Mouse (Mus musculus) midbrain, postnatal 0 days (tissue): Measurements from ENCODE around the gene Cmtr1. TPM values are rescaled to one million over a fixed set of nuclear protein-coding genes. Genes with fewer than 3 reads are reported as not detected.

Experiments used
- ATAC-seq: fragments of 200-750 bp; cut with Nextera tagmentation; 2 replicates; pipeline ENCODE4 v1.8.0; 2017; ENCODE audit warnings: moderate number of reproducible peaks, mild to moderate bottlenecking, moderate TSS enrichment, moderate library complexity; ENCODE audit not compliant: low FRiP score
- DNase-seq: peaks from one replicate; pipeline ENCODE4 v3.0.0-alpha.2; 2015; ENCODE audit warnings: low spot score
- H3K27ac ChIP-seq: fragments of 300-500 bp; sonication (generic); 2 replicates; pipeline ENCODE4 v1.5.1; 2014; ENCODE audit warnings: low read depth, mild to moderate bottlenecking, low read length, mixed read lengths
- H3K27me3 ChIP-seq: fragments of 300-500 bp; sonication (generic); 2 replicates; pipeline ENCODE4 v1.6.1; 2014; ENCODE audit warnings: low read length, control low read depth, mixed read lengths; ENCODE audit not compliant: insufficient read depth
- H3K36me3 ChIP-seq: fragments of 300-500 bp; sonication (generic); 2 replicates; pipeline ENCODE4 v1.6.1; 2014; ENCODE audit warnings: low read length, control low read depth, mixed read lengths; ENCODE audit not compliant: insufficient read depth
- H3K4me1 ChIP-seq: fragments of 300-500 bp; sonication (generic); 2 replicates; pipeline ENCODE4 v1.6.1; 2014; ENCODE audit warnings: mild to moderate bottlenecking, control low read depth, antibody characterized with exemption, low read length, mixed read lengths; ENCODE audit not compliant: insufficient read depth
- H3K4me2 ChIP-seq: fragments of 300-500 bp; sonication (generic); 2 replicates; pipeline ENCODE4 v1.6.1; 2014; ENCODE audit warnings: low read depth, mild to moderate bottlenecking, low read length, mixed read lengths; ENCODE audit not compliant: poor library complexity, severe bottlenecking
- H3K4me3 ChIP-seq: fragments of 300-500 bp; sonication (generic); 2 replicates; pipeline ENCODE4 v1.5.1; 2014; ENCODE audit warnings: low read depth, mild to moderate bottlenecking, low read length, moderate library complexity
- H3K9ac ChIP-seq: fragments of 300-500 bp; sonication (generic); replicated peaks from 2 replicates; pipeline ENCODE4 v1.6.1; 2014; ENCODE audit warnings: mild to moderate bottlenecking, low read length, moderate library complexity, mixed read lengths; ENCODE audit not compliant: poor library complexity, severe bottlenecking
- H3K9me3 ChIP-seq: fragments of 300-500 bp; sonication (generic); 2 replicates; pipeline ENCODE4 v1.6.1; 2016; ENCODE audit warnings: low read length, control low read depth
- CTCF ChIP-seq: IDR thresholded peaks from 2 replicates; pipeline ENCODE4 v1.5.1; 2016; ENCODE audit warnings: antibody characterized with exemption, mild to moderate bottlenecking
- WGBS: fragments of 180-500 bp; shearing (Covaris S2); extraction: QIAGEN DNeasy Blood & Tissue Kit; methylation state at CpG from one replicate; pipeline ENCODE4 v1.1.7; 2014; 5-methylcytosine and 5-hydroxymethylcytosine counted together
- polyA plus RNA-seq: library from polyadenylated mRNA; unstranded; fragments of >200 nt; fragmentation: Nextera tagmentation; extraction: Ambion mirVana; gene quantifications from 2 replicates; pipeline ENCODE4 v1.2.1, GENCODE M21; 2015
- total RNA-seq: library from RNA; depleted of rRNA; stranded (reverse); fragments of >200 nt; gene quantifications from 2 replicates; pipeline ENCODE4 v1.2.3, GENCODE M21; 2014

Cmtr1 gene
- total and polyA plus RNA-seq, 2 experiments from 2014 or later: 58.5 to 105 TPM

- Histone ChIP-seq H3K4me1 (no peaks in the 10 kb centered on the region; the same call in 1 of the 2 replicates), H3K27me3 (no peaks in the 10 kb centered on the region), H3K4me3 (no peak overlapping the region), H3K36me3 (no peaks in the 10 kb centered on the region), H3K9ac (no peak overlapping the region), H3K9me3 (no peaks in the 10 kb centered on the region), H3K27ac (no peak overlapping the region), H3K4me2 (no peak overlapping the region)
- no peak for DNase-seq
- WGBS: 86% methylated on average over 2 of the region's 2 CpGs
- ATAC-seq: no peak
- TF ChIP-seq CTCF: no peak
Measured at GRCm38 (mm10) chr17:29658249-29658648, 2.1 kb upstream of the Cmtr1 start.

- peak; percentile 20 for DNase-seq
Measured at GRCm38 (mm10) chr17:29660762-29661391, 482 bp downstream of the Cmtr1 start.

GRCm38 (mm10) chr17:29662145-29662544 lies 1.8 kb downstream of the Cmtr1 start:
- H3K36me3 ChIP-seq: peaks cover 9% of the 10 kb centered on the region
- H3K4me2 ChIP-seq: no peak overlapping the region
- 92% methylated on average over 6 of the region's 6 CpGs for WGBS
- no peak for TF ChIP-seq CTCF
- no peaks in the 10 kb centered on the region for H3K27me3 ChIP-seq
- no peak for DNase-seq
- H3K9ac ChIP-seq: no peak overlapping the region
- no peak for ATAC-seq
- H3K9me3 ChIP-seq: no peaks in the 10 kb centered on the region
- H3K4me3 ChIP-seq: no peak overlapping the region
- no peak overlapping the region for H3K27ac ChIP-seq
- H3K4me1 ChIP-seq: no peaks in the 10 kb centered on the region; the same call in 1 of the 2 replicates

More at GRCm38 (mm10) chr17:29660762-29661391, 482 bp downstream of the Cmtr1 start:
- ATAC-seq: peak; percentile 71; the same call in 1 of the 2 replicates
- TF ChIP-seq CTCF: no peak
- peak overlapping the region; percentile 85 for H3K4me3 ChIP-seq
- H3K9me3 ChIP-seq: no peaks in the 10 kb centered on the region
- H3K4me1 ChIP-seq: no peaks in the 10 kb centered on the region; the same call in 1 of the 2 replicates
- peak overlapping the region; percentile 91 for H3K27ac ChIP-seq
- H3K27me3 ChIP-seq: no peaks in the 10 kb centered on the region
- peaks cover 9% of the 10 kb centered on the region for H3K36me3 ChIP-seq
- H3K4me2 ChIP-seq: peak overlapping the region; percentile 86
- peak overlapping the region; percentile 93 for H3K9ac ChIP-seq
- under 1% methylated on average over 40 of the region's 41 CpGs for WGBS

- Histone ChIP-seq H3K4me1 (0 out of 2 replicates have a peak, but pooled peaks cover 5% of the 10 kb centered on the region), H3K27me3 (no peaks in the 10 kb centered on the region), H3K9ac (no peak overlapping the region; the same call in 1 of the 2 replicates), H3K9me3 (no peaks in the 10 kb centered on the region), H3K36me3 (peaks cover 13% of the 10 kb centered on the region), H3K4me2 (no peak overlapping the region), H3K27ac (peak overlapping the region; percentile 60), H3K4me3 (no peak overlapping the region)
- whole genome bisulfite sequencing: 52% methylated on average over 10 of the region's 10 CpGs
- ATAC-seq (peak; percentile 71; the same call in 1 of the 2 replicates), DNase-seq (peak; percentile 71)
- TF ChIP-seq CTCF: no peak
Measured at GRCm38 (mm10) chr17:29668051-29668986, 7.9 kb downstream of the Cmtr1 start.

GRCm38 (mm10) chr17:29669030-29669429 lies 8.6 kb downstream of the Cmtr1 start:
- no peak overlapping the region for H3K4me3 ChIP-seq
- H3K9me3 ChIP-seq: no peaks in the 10 kb centered on the region
- H3K36me3 ChIP-seq: peaks cover 20% of the 10 kb centered on the region
- H3K4me2 ChIP-seq: no peak overlapping the region
- DNase-seq (no peak), ATAC-seq (no peak)
- H3K27me3 ChIP-seq: no peaks in the 10 kb centered on the region
- 0 out of 2 replicates have a peak, but pooled peaks cover 5% of the 10 kb centered on the region for H3K4me1 ChIP-seq
- 84% methylated on average over 4 of the region's 4 CpGs for WGBS
- no peak overlapping the region for H3K9ac ChIP-seq
- peak overlapping the region; percentile 26; the same call in 1 of the 2 replicates for H3K27ac ChIP-seq
- no peak for TF ChIP-seq CTCF

- Histone ChIP-seq H3K4me1 (0 out of 2 replicates have a peak, but pooled peaks cover 5% of the 10 kb centered on the region), H3K4me3 (no peak overlapping the region), H3K36me3 (peaks cover 18% of the 10 kb centered on the region), H3K4me2 (no peak overlapping the region), H3K27ac (no peak overlapping the region), H3K9me3 (no peaks in the 10 kb centered on the region), H3K9ac (no peak overlapping the region), H3K27me3 (no peaks in the 10 kb centered on the region)
- DNase-seq (no peak), ATAC-seq (no peak)
- no peak for TF ChIP-seq CTCF
Measured at GRCm38 (mm10) chr17:29669936-29670335, 9.5 kb downstream of the Cmtr1 start.
